Mouse (Mus musculus) c-Kit-positive CD71-positive TER-119-positive erythroid progenitor cells, embryonic 14.5 days (primary cell): ENCODE measurements around the gene Gpr107.
"Not testable (repeated sequence)": the region's sequence is repeated elsewhere in the genome, so short reads cannot be mapped to it uniquely, and the experiment has no call there.

Experiments
- DNase-seq: peaks from one replicate; pipeline ENCODE4 v3.0.0-alpha.2; 2013; ENCODE audit warnings: low spot score

Gpr107 gene

DNA sequence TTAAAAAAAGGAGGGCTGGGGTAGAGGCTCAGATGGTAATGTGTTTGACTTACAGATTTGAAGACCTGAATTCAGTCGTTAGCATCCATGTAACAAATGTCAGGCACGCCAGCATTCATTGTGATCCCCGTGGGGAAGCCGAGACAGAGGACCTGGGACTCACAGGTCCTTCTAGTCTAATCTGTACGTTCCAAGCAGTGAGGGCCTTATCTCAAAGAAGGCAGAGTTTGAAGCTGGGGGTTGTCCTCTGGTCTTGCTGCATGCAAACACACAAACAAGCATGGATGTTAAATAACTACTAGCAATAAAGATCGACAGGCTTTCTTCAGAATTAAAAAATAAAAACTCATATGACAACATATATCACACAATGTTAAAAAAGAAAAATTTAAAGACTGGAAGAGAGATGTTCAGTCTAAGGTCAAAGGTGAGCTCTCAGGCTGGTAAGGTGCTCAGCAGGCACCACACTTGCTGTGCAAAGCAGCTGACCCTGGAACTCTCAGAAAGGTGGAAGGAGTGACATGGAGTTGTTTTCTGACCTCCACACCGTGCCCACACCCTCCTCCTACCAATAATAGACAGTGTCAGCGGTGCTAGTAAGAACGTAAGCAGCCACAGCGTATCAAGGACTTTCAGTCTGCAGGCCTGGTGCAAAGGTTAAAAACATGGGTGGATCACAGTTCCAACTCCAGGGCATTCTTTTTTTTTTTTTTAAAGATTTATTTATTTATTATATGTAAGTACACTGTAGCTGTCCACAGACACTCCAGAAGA is 8.2 kb downstream of the Gpr107 start:
- peak; percentile 47 for DNase-seq

DNA sequence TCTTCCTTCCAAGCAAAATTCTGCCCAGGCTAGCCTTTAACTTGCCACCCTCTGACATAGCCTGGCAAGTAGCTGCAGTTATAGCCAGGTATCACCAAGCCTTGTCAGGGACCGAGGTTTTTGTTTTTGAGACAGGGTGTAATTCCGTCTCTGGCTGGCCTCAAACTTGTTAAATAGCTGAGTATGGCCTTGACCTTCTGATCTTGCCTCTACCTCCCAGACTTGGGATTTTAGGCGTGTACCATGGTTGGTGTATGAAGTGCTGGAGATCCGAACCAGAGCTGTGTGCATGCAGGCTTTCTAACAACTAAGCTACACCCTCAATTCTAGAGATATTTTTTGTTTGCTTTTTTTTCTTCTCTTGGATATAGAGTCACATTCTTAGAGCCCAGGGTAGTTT is 9.5 kb downstream of the Gpr107 start:
- no peak for DNase-seq

DNA sequence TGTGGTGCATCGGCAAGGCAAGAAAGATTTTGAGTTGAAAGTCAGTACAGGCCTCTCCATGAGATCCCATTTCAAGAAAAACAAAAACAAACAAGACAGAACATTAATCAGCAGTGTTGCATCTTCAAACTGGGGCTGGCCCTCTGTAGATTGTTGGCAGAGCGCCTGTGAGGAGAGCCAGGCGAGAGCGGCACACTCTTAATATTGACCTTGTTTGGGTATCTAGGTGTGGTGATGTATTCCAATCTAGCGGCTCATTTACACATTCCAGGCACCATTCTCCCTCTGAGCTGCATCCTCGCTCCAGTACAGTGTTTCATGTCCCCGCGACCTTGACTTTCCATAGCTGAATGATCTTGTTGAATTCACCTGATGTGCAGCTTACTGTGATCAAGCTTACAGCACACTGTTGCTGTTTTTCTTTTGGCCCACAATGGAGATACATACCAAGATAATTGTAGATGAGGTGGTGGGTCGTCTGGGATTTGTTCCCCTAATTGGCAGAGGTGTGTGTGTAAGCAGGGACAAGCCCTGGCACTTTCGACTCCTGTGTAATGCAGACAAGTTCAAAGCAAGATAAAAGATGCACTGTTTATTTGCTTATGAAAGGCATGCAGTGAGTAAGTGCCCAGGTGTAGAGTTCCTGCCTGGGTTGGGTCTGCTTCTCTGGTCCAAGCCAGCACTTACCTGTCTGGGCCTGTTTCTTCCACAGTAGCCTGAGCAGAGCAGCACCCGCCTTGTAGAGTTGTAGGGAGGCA is 11.4 kb downstream of the Gpr107 start:
- no peak for DNase-seq

DNA sequence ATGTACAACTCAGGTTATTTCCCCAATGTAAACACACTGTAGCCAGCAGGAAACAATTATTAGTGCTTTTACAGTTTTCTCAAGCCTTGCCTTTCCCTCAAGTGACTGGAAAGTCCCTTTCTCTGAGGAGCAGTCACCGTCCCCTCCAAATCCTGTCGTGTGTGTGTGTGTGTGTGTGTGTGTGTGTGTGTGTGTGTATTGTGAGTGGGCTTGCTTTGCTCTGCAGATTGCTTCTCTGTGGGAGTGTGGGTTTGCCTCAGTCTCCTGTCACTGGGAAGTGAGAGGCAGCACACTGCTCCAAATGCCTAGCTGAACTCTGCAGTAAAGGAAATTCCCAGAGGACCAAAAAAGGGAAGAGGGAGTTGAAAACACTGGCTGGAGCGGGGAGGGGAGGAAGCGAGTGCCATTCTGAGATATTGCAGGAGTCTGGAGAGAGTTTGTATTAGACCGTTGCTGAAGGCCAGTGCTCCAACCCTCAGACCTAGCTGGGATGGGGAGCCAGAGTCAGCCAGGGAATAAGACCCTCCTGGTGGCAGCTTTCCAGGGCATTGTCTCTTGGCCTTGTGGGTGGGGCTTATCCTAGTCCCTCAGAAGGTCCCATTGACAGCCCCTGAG is 12.8 kb downstream of the Gpr107 start:
- no peak for DNase-seq

DNA sequence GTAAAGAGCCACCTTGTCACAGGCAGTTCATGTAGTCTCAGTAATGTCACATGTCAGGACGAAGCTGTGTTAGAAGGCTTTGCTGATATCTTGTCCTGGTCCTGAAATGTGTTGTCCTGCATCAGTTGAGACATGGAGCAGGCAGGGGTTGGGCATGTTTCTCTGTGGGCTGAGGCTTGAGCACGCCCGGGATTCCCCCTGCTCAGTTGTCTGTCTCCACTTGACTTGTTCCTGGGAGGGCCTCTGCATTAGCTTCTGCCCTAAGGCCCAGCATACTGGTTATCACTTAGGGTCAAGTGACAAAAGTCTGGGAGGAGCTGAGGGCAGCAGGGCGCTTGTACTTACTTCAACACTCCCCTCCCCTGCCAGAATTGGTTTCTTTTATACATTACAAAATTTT is 13.4 kb downstream of the Gpr107 start:
- no peak for DNase-seq

DNA sequence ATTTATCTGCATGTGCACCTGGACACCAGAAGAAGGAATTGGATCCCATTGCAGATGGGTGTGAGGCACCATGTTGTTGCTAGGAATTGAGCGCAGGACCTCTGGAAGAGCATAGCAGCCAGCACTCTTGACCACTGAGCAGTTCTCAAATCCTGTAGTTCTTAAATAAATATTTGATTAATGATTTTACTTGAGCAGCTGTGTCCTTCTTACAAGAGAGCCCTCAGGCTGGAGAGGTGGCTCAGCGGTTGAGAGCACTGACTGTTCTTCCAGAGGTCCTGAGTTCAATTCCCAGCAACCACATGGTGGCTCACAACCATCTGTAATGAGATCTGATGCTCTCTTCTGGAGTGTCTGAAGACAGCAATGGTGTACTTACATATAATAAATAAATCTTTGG is 15.5 kb downstream of the Gpr107 start:
- not testable (repeated sequence) for DNase-seq

DNA sequence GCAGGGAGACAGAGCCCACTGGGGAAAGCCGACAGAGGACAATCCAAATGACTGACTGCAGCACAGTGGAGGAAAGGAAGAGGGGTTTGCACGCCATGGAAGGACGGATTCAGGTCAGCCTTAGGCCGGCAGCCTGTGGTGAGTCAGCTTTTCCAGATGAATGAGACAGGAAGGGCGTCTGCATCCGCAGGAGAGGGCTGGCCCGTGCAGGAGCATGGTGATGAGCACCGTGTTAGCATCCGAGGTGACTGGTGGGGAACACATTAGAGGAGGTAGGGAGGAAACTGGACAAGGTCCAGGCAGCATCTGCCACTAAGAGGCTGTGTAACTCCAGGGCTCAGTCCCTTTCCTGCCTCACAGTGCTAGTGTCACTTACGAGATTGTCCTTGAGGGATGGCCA is 16.9 kb downstream of the Gpr107 start:
- DNase-seq: no peak

DNA sequence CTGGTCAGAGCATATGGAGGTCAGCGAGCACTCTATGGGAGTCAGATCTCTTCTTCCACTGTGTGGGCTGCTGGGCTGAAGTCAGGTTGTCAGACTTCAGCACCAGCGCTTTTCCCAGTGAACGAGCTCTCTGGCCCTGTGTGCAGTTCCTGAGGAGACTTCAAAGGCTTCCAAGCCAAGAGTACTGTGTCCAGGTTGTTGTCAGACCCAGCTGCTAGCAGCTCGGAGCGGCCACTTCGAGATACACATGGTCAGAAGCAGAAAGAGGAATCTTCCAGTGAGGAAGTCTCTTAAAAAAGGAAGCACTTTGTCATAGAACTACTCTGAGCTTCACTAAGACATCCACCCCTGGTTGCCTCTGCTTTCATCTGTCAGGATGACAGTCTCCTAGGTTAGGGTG is 18.0 kb downstream of the Gpr107 start:
- no peak for DNase-seq

DNA sequence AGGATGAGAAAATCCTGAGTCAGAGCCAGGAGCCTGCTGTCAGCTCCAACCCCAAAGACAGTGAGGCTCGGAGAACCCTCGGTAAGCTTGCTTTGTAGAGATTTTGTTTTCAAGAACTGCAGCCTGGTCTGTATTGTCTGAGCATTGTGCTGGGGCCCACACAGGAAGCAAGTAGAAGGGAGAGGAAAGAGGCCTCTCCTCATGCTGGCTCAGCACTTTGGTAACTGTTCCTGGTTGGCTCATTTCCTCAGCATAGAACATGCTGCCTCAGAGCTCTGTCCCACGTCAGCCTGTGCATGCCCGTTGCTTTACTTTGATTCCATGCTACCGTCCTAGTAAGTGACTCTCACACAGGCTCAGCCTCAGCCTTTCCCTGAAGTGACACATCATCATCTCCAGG is 19.9 kb downstream of the Gpr107 start:
- DNase-seq: no peak

DNA sequence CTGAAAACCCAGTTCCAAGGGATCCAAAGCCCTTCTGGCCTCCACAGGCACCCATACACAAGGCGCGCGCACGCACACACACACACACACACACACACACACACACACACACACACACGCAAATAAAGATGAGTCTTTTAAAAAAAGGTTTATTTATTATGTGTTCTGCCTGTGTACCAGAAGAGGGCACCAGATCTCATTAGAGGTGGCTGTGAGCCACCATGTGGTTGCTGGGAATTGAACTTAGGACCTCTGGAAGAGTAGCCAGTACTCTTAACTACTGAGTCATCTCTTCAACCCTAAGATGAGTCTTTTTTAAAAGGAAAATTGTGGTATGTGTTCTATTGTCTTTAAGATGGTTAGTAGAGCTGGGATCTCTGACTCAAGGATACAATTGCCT is 20.4 kb downstream of the Gpr107 start:
- DNase-seq: no peak

DNA sequence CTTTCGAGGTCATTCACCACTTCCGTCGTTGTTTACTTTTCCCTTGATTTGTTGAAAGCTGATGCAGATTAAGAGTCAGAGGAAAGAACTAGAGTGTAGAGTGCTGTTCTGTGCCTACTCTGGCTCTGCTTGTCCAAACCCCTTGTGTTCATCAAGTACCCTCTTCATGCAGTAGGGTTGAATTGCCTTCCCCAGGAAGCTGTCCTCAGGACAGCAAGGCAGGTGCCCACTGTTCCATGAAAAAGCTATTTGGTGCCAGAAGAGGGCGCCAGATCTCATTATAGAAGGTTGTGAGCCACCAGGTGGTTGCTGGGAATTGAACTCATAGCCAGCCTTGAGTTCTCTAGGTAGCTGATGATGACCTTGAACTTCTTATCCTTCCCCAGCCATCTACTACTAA is 21.2 kb downstream of the Gpr107 start:
- DNase-seq: no peak

DNA sequence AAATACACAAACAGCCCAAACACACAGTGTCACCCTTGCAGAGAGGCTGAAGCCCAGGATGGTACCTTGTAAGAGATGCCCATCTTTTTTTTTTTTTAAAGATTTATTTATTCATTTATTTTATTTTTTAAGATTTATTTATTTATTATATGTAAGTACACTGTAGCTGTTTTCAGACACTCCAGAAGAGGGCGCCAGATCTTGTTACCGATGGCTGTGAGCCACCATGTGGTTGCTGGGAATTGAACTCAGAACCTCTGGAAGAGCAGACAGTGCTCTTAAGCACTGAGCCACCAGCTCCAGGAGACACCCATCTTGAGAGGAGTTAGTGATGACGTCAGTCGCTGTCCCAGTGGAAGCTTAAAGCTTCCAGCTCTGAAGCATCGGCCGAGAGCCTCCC is 26.5 kb downstream of the Gpr107 start:
- DNase-seq: not testable (repeated sequence)

DNA sequence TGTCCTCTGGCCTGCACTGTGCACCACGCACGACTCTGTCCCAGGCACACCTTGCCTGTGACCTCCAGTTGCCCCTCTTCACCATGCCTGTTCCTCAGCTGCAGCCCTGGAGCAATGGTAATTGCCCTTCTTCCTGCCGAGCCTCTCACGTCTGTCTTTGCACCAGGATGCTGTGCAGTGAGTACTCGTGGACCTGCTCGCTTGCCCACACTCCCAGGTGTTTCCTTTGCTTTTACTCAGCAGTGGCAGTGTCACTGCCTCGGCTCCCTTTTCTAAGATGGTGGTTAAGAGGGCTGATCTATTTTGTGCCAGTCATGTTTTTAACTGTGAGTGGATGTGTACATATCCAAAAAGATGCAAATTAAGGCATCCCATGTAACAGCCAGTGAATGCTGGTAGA is 27.4 kb downstream of the Gpr107 start:
- DNase-seq: no peak

DNA sequence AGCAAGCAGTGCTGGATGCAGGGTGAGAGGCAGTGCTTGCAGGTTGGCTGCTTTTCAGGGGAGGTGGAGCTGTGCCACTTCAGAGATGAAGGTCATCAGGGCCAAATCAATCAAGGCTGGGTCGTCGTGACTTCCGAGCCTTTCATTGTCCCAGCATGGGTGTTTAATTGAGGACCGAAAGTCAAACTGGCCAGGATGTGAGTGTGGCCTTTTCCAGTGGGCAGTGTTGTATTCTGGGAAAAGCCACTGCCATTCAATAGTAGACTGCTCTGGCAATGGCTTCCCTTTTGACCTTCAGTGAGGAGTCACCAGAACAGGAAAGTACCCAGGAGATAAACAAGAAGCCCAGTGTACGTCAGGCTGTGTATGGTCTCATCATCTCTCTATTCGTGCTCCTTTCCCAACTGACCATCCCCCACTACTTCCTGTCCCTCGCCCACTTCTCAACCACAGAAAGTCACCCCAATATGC is 28.0 kb downstream of the Gpr107 start:
- DNase-seq: no peak

DNA sequence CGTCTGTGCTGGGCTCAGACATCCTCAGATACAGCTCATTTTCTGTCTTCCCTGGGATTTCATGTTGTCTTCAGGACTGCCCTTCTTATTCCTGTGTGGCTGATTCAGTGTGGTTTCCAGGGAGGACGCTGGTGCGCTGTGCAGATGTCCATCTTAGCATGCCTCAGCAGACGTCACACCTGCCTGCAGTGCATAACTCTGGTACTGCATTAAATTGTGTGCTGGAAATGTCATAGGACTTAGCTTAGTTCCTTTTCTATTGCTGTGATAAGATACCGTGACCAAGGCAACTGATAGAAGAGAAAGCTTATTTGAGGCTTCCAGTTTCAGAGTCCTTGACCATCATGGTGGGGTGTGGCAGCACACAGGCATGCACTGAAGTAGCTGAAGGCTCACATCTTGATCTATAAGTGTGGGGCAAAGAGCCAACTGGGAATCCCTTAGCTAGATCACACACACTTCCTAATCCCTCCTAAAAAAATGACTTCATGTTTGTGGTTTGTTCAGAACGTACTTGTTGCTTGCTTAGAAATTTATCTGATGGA is 30.7 kb downstream of the Gpr107 start:
- DNase-seq: no peak

DNA sequence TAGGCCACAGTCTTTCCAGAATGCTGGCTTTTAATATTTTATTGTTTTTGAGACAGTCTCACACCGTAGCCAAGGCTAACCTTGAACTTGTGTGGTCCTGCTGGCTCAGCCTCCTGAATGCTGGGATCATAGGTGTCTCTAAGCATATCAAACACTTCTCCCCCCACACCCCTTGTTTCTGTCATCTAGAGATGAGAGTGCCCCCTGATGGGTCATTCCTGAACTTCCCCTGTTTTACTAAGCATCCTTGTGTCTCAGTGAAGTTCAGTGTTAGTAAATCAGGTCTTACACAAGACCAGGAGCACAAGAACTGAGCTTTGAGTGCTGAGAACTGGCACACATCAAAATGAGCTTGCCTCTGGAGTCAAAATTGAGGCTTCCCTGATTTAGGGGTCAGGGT is 31.7 kb downstream of the Gpr107 start:
- DNase-seq: no peak

DNA sequence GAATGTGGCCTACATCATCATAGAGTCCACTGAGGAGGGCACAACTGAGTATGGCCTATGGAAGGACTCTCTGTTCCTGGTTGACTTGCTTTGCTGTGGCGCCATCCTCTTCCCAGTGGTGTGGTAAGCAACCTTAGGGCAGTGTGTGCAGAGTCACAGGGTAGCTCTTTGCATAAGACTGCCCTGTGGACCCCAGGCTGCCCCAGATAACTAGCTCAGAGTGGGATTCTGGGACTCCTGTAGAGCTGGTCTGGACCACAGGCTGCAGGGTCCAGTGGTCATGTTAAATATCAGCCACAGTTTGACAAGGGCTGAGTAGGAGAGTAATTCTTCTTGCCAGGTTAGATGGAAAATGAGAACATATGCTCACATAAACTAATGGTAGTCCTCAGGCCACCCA is 36.6 kb downstream of the Gpr107 start:
- DNase-seq: no peak

DNA sequence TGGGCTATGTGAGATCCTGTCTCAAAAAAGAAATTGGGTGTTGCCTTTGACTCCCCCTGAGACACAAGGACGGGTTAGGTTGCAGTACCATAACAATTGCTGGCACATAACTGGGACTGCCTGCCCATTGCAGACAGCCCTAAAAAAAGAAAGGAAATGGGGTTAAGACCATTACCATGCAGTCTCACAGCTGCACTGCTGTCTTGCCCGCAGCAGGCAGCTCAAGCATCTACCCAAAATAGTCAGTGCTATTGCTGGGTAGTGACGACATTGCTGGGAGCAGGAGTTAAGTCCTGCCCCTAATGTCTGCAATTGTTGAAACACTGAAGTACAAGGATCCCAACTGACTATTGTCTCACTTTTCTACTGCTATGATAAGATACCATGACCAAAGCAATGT is 37.5 kb downstream of the Gpr107 start:
- no peak for DNase-seq

DNA sequence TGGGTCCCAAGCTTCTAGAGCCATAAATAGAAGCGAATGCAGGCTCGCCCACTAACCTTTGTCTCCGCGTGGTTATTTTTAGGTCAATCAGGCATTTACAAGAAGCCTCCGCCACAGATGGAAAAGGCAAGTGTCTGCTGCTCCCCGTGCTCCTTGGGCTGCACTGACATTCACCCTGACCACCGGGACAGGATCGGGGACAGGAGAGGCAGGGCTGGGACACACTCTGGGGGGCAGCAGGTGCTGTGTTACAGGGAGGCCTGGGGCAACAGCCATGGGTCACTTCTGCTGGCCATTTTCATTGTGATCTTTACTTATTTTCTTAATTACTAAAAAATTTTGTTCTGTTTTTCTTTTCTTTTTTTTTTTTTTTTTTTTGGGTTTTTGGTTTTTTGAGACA is 39.6 kb downstream of the Gpr107 start:
- no peak for DNase-seq

DNA sequence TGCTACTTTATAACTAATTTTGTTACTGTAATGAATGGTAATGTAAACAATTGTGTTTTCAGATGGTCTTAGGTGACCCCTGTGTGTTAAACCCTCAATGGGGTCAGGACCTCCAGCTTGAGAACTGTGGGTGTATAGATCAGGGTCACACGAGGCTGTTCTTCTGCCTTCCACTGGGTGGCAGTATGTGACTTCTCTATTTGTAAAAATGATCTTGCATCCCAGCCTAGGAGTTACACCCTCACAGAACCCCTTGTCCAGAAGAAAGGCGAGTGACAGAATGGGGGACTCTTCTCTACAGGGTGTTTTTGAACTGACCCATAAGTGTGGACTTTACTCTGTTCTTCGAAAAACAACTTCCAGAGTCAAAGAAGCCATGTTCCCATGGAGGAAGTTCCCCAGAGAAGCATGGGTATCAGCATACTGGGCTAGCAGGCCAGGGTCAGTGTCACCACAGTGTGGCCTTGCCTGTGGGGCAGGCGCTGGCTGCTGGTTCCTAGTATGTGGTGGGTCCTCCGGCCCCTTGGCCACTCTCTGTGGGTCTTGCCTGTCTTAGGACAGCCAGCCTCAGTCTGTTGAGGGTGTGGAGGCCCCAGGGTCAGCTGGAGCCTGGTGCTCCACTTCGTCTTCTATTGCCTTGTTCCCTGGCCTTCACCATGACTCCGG is 42.4 kb downstream of the Gpr107 start:
- DNase-seq: peak; percentile 18

DNA sequence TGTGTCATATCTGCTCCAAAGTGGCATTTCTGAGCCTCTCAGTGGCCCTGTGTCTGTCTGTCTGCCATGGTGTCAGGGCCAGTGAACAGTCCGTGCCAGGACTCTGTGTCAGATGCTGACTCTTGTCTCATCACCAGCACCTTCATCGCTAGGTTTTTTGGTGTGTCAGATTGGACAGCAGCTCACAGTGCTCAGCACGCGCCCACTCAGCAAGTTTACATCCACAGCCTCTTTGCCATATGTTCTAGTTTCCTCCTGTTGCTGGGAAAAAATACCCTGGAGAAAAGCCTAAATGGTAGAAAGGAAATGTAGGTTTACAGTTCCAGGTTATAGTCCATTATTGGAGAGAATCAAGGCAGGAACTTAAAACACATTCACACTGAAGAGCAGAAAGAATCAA is 46.5 kb downstream of the Gpr107 start:
- DNase-seq: no peak

DNA sequence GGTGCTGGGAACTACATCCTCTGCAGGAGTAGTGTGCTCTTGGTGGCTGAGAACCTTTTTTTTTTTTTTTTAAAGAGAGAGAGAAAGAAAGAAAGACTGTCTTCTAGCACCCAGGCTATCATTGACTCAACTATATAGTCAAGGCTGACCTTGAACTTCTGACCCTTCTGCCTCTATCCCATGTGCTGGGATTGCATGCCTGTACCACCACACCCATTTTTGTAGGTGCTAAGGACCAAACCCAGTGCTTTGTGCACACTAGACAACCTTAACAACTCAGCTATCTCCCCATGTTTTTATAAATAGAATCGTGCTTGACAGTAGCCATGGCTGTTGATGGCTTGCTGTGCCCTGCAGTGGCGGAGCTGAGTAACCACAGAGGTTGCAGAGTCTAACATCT is 47.9 kb downstream of the Gpr107 start:
- DNase-seq: no peak
